Mouse (Mus musculus) small intestine, adult 2 months (tissue): ENCODE measurements around the gene Det1. TPM values are rescaled to one million over a fixed set of nuclear protein-coding genes. Genes with fewer than 3 reads are reported as not detected.
A peak's percentile ranks its signal among the peaks of the same experiment; 100 is the strongest.

ENCODE experiments used
- H3K27ac ChIP-seq: fragments of 200-500 bp; 2 replicates; pipeline ENCODE4 v1.5.1; 2012; ENCODE audit warnings: low read depth, low read length, control low read depth, inconsistent platforms; ENCODE audit not compliant: insufficient read depth
- H3K27me3 ChIP-seq: fragments of 200-500 bp; 2 replicates; pipeline ENCODE4 v1.6.1; 2012; ENCODE audit warnings: mild to moderate bottlenecking, moderate library complexity, low read length, inconsistent platforms; ENCODE audit not compliant: control insufficient read depth, insufficient read depth
- H3K36me3 ChIP-seq: fragments of 200-500 bp; 2 replicates; pipeline ENCODE4 v1.6.1; 2012; ENCODE audit warnings: mild to moderate bottlenecking, low read length, control low read depth, inconsistent platforms; ENCODE audit not compliant: control insufficient read depth, insufficient read depth
- H3K4me1 ChIP-seq: fragments of 200-500 bp; 2 replicates; pipeline ENCODE4 v1.6.1; 2012; ENCODE audit warnings: low read length, inconsistent platforms, mixed read lengths; ENCODE audit not compliant: control insufficient read depth, insufficient read depth, insufficient read length
- H3K4me3 ChIP-seq: fragments of 200-500 bp; 2 replicates; pipeline ENCODE4 v1.5.1; 2012; ENCODE audit warnings: low read depth, mild to moderate bottlenecking, control low read depth, inconsistent platforms, low read length, moderate library complexity
- CTCF ChIP-seq: fragments of 200-500 bp; IDR thresholded peaks from 2 replicates; pipeline ENCODE4 v1.5.1; 2012; ENCODE audit warnings: low read depth, mild to moderate bottlenecking, control low read depth, inconsistent platforms, low read length, moderate library complexity, mixed read lengths; ENCODE audit not compliant: insufficient replicate concordance, insufficient read length; ENCODE audit errors: extremely low read depth
- POLR2A ChIP-seq: fragments of 200-500 bp; IDR thresholded peaks from 2 replicates; pipeline ENCODE4 v1.6.1; 2012; ENCODE audit warnings: low read depth, mild to moderate bottlenecking, control low read depth, inconsistent platforms, low read length, moderate library complexity
- WGBS: fragments of 180-500 bp; shearing (Covaris S2); methylation state at CpG from one replicate; pipeline ENCODE4 v1.1.7; 2018; 5-methylcytosine and 5-hydroxymethylcytosine counted together
- polyA plus RNA-seq: library from polyadenylated mRNA; depleted of rRNA; stranded (reverse); fragments of >200 nt; gene quantifications from 2 replicates; pipeline ENCODE4 v1.2.3, GENCODE M21; 2012

Gene Det1
- polyA plus RNA-seq, 1 experiment, result 10.2 TPM

DNA sequence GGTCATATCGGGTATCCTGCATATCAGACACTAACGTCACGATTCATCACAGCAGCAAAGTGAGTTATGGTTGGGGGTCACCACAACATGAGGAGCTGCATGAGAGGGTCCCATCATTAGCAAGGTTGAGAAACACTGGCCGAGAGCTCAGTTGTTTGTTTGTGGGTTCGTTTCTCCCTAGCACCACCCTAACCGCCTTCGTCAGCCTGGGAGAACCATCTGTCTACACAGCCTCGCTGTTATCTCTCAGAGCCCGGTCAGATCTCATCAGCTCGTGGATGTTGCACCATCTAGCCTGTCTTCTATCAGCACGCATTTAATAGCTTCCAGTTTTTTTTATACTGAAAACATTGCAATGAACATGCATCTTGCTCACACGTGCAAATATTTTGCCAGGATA, 28.7 kb downstream of the Det1 start:
- H3K27ac ChIP-seq, result no peak overlapping the region
- H3K27me3 ChIP-seq, result no peaks in the 10 kb centered on the region
- no peak for TF ChIP-seq CTCF
- no peak overlapping the region for H3K4me3 ChIP-seq
- H3K4me1 ChIP-seq, result no peaks in the 10 kb centered on the region
- H3K36me3 ChIP-seq, result peaks cover 2% of the 10 kb centered on the region; the same call in 1 of the 2 replicates
- WGBS, result 60% methylated on average over 12 of the region's 12 CpGs

GRCm38 (mm10) chr7:78814766-78815165, 32.3 kb downstream of the Det1 start:
- H3K27ac ChIP-seq, result no peak overlapping the region
- no peaks in the 10 kb centered on the region for H3K36me3 ChIP-seq
- no peak for TF ChIP-seq POLR2A
- TF ChIP-seq CTCF, result no peak
- no peaks in the 10 kb centered on the region for H3K4me1 ChIP-seq
- H3K27me3 ChIP-seq, result no peaks in the 10 kb centered on the region
- H3K4me3 ChIP-seq, result no peak overlapping the region

- no peak overlapping the region for H3K27ac ChIP-seq
- H3K4me3 ChIP-seq, result no peak overlapping the region
- WGBS, result 89% methylated on average over 6 of the region's 6 CpGs
- H3K4me1 ChIP-seq, result no peaks in the 10 kb centered on the region
- H3K27me3 ChIP-seq, result no peaks in the 10 kb centered on the region
- no peaks in the 10 kb centered on the region for H3K36me3 ChIP-seq
- TF ChIP-seq CTCF (no peak), POLR2A (no peak)
Measured at GRCm38 (mm10) chr7:78813791-78814190, 33.3 kb downstream of the Det1 start.

DNA sequence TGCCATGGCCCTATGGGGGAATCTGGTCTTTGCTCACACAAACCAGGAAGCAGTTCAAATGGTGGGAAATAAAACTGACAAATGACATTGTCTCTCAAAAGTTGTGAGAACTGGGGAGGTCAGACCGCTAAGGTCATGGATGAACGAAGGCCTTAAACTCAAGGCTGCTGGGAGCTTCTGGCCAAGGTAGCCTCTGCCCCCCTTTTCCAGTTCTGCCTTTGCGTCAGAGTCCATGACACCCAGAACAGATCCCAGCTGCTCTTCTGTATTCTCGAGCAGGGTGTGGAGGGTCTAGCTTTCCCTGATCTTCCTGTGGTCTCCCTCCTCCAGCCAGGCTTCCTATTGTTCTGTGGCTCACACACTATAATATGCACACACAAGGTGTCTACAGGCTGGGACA, 39.9 kb downstream of the Det1 start:
- H3K36me3 ChIP-seq, result no peaks in the 10 kb centered on the region
- H3K4me3 ChIP-seq, result no peak overlapping the region
- 70% methylated on average over 4 of the region's 4 CpGs for WGBS
- no peak for TF ChIP-seq CTCF
- no peak for TF ChIP-seq POLR2A
- no peaks in the 10 kb centered on the region for H3K27me3 ChIP-seq
- no peak overlapping the region for H3K27ac ChIP-seq
- peaks cover 7% of the 10 kb centered on the region; the same call in 1 of the 2 replicates for H3K4me1 ChIP-seq

- peaks cover 7% of the 10 kb centered on the region; the same call in 1 of the 2 replicates for H3K4me1 ChIP-seq
- WGBS, result 31% methylated on average over 3 of the region's 3 CpGs
- peak; percentile 25; the same call in 1 of the 2 replicates for TF ChIP-seq CTCF
- no peak for TF ChIP-seq POLR2A
Measured at GRCm38 (mm10) chr7:78803841-78804240, 43.2 kb downstream of the Det1 start.

GRCm38 (mm10) chr7:78799730-78800496, 47.1 kb downstream of the Det1 start:
- TF ChIP-seq CTCF (no peak), POLR2A (no peak)
- Histone ChIP-seq H3K4me3 (no peak overlapping the region), H3K27me3 (no peaks in the 10 kb centered on the region), H3K36me3 (no peaks in the 10 kb centered on the region), H3K4me1 (peaks cover 7% of the 10 kb centered on the region; the same call in 1 of the 2 replicates), H3K27ac (no peak overlapping the region)
- WGBS, result 68% methylated on average over 9 of the region's 9 CpGs

More at GRCm38 (mm10) chr7:78803841-78804240, 43.2 kb downstream of the Det1 start:
- H3K36me3 ChIP-seq, result no peaks in the 10 kb centered on the region
- no peak overlapping the region for H3K27ac ChIP-seq
- H3K4me3 ChIP-seq, result no peak overlapping the region
- no peaks in the 10 kb centered on the region for H3K27me3 ChIP-seq

- H3K27ac ChIP-seq, result no peak overlapping the region
- no peaks in the 10 kb centered on the region for H3K27me3 ChIP-seq
- TF ChIP-seq CTCF (no peak), POLR2A (no peak)
- no peaks in the 10 kb centered on the region for H3K4me1 ChIP-seq
- no peak overlapping the region for H3K4me3 ChIP-seq
- WGBS, result 57% methylated on average over 9 of the region's 9 CpGs
- H3K36me3 ChIP-seq, result no peaks in the 10 kb centered on the region
Measured at GRCm38 (mm10) chr7:78797843-78798455, 49.1 kb downstream of the Det1 start.
